Mouse (Mus musculus) left cerebral cortex, postnatal 14 days (tissue): ENCODE results near the gene Tmem217. TPM values are rescaled to one million over a fixed set of nuclear protein-coding genes. Genes with fewer than 3 reads are reported as not detected.

Experiments
- microRNA-seq, 2 experiments: library from miRNA; unstranded; fragments of <30 nt; microRNA quantifications; one replicate each; pipeline ENCODE4 v1.2.0; 2022
- total RNA-seq, 2 experiments: library from RNA; stranded (reverse); gene quantifications; 2 replicates each; pipeline ENCODE4 v1.2.3; 2021

The Tmem217 gene
- total RNA-seq, 2 experiments from 2014 or later = 0.68 TPM; not detected in 1

Small RNAs within 50 kb of the gene (microRNA-seq; reads per million reads assigned to microRNA genes)
- gene Mir7667 = 0 to 0.67 reads per million in 2 experiments

Other genes starting within 250 kb of the Tmem217 start
- gene Pi16, start 234.7 kb downstream of the Tmem217 start, total RNA-seq = 1 to 10 TPM; 1.3 to 1.9 TPM
- 100 to 1,000 TPM; 486 to 490 TPM for gene Mtch1, start 204.5 kb downstream of the Tmem217 start, total RNA-seq
- 1 to 10 TPM; 4.8 to 9.0 TPM for gene Fgd2, start 191.5 kb downstream of the Tmem217 start, total RNA-seq
- gene Pim1, start 61.6 kb downstream of the Tmem217 start, total RNA-seq = 1 to 10 TPM; 3.4 to 4.2 TPM
- gene Gm17657, start 2.7 kb downstream of the Tmem217 start, total RNA-seq = not detected
- 10 to 100 TPM; 44.1 to 47.0 TPM for gene Tbc1d22b, start 2.6 kb downstream of the Tmem217 start, total RNA-seq
- 10 to 100 TPM; 46.8 to 58.6 TPM for gene Rnf8, start 62.4 kb upstream of the Tmem217 start, total RNA-seq
- 1 to 10 TPM; 3.1 to 3.7 TPM for gene Gm28043, start 62.5 kb upstream of the Tmem217 start, total RNA-seq
- gene Cmtr1, start 108.2 kb upstream of the Tmem217 start, total RNA-seq = 10 to 100 TPM; 86.8 to 96.7 TPM
- gene Ccdc167, start 164.7 kb upstream of the Tmem217 start, total RNA-seq = 10 to 100 TPM; 13.5 to 15.1 TPM